Mouse (Mus musculus) liver, postnatal 0 days (tissue): ENCODE results near the gene Eid2b. TPM values are rescaled to one million over a fixed set of nuclear protein-coding genes. Genes with fewer than 3 reads are reported as not detected.

Experiments
- ATAC-seq: fragments of 200-750 bp; cut with Nextera tagmentation; 2 replicates; pipeline ENCODE4 v1.8.0; 2017; ENCODE audit warnings: mild to moderate bottlenecking, moderate library complexity
- DNase-seq: peaks from one replicate; pipeline ENCODE4 v3.0.0-alpha.2; 2016
- H3K27ac ChIP-seq: fragments of 300-500 bp; sonication (generic); 2 replicates; pipeline ENCODE4 v1.5.1; 2014; ENCODE audit warnings: antibody characterized with exemption, moderate library complexity, mild to moderate bottlenecking, low read depth
- H3K27me3 ChIP-seq: fragments of 300-500 bp; sonication (generic); 2 replicates; pipeline ENCODE4 v1.6.1; 2014; ENCODE audit warnings: low read length, control low read depth, mixed read lengths; ENCODE audit not compliant: insufficient read depth
- H3K36me3 ChIP-seq: fragments of 300-500 bp; sonication (generic); replicated peaks from 2 replicates; pipeline ENCODE4 v1.6.1; 2014; ENCODE audit warnings: mild to moderate bottlenecking, control low read depth, low read length, moderate library complexity, mixed read lengths; ENCODE audit not compliant: insufficient read depth
- H3K4me1 ChIP-seq: fragments of 300-500 bp; sonication (generic); 2 replicates; pipeline ENCODE4 v1.6.1; 2014; ENCODE audit warnings: antibody characterized with exemption, mild to moderate bottlenecking, control low read depth; ENCODE audit not compliant: insufficient read depth
- H3K4me2 ChIP-seq: fragments of 300-500 bp; sonication (generic); 2 replicates; pipeline ENCODE4 v1.6.1; 2014; ENCODE audit warnings: low read depth, mild to moderate bottlenecking, low read length, moderate library complexity, mixed read lengths
- H3K4me3 ChIP-seq: fragments of 300-500 bp; sonication (generic); 2 replicates; pipeline ENCODE4 v1.5.1; 2014; ENCODE audit warnings: low read depth, low read length
- H3K9ac ChIP-seq: fragments of 300-500 bp; sonication (generic); replicated peaks from 2 replicates; pipeline ENCODE4 v1.6.1; 2014; ENCODE audit warnings: mild to moderate bottlenecking, moderate library complexity
- H3K9me3 ChIP-seq: fragments of 300-500 bp; sonication (generic); 2 replicates; pipeline ENCODE4 v1.6.1; 2016; ENCODE audit warnings: mild to moderate bottlenecking, control low read depth, low read length, mixed read lengths
- CTCF ChIP-seq: sonication (generic); IDR thresholded peaks from 2 replicates; pipeline ENCODE4 v1.5.1; 2016; ENCODE audit warnings: antibody characterized with exemption, low read depth
- EP300 ChIP-seq: IDR thresholded peaks from 2 replicates; pipeline ENCODE4 v1.6.1; 2016; ENCODE audit warnings: antibody characterized with exemption, low read depth, mild to moderate bottlenecking
- WGBS: fragments of 180-500 bp; shearing (Covaris S2); extraction: QIAGEN DNeasy Blood & Tissue Kit; methylation state at CpG from one replicate; pipeline ENCODE4 v1.1.7; 2014; ENCODE audit not compliant: insufficient replicate concordance; 5-methylcytosine and 5-hydroxymethylcytosine counted together
- polyA plus RNA-seq: library from polyadenylated mRNA; unstranded; fragments of >200 nt; fragmentation: Nextera tagmentation; extraction: Ambion mirVana; gene quantifications from 2 replicates; pipeline ENCODE4 v1.2.1, GENCODE M21; 2015

The Eid2b gene
- polyA plus RNA-seq, 1 experiment from 2014 or later = 3.9 TPM

GRCm38 (mm10) chr7:28311151-28311925, 33.8 kb downstream of the Eid2b start:
- TF ChIP-seq CTCF = no peak
- no peak for TF ChIP-seq EP300
- H3K4me2 ChIP-seq = peak overlapping the region; percentile 91
- H3K4me3 ChIP-seq = peak overlapping the region; percentile 93
- WGBS = 2% methylated on average over 35 of the region's 35 CpGs
- peaks cover 15% of the 10 kb centered on the region for H3K4me1 ChIP-seq
- peaks cover 52% of the 10 kb centered on the region for H3K36me3 ChIP-seq
- ATAC-seq (peak; percentile 66), DNase-seq (no peak)
- H3K9ac ChIP-seq = peak overlapping the region; percentile 92
- no peaks in the 10 kb centered on the region for H3K9me3 ChIP-seq
- no peaks in the 10 kb centered on the region for H3K27me3 ChIP-seq
- peak overlapping the region; percentile 73 for H3K27ac ChIP-seq

GRCm38 (mm10) chr7:28311926-28312543, 34.5 kb downstream of the Eid2b start, which contains the start of gene Timm50:
Gene Timm50, minus strand, starts transcription at chr7:28312072.
- H3K36me3 ChIP-seq = peaks cover 52% of the 10 kb centered on the region
- H3K9me3 ChIP-seq = no peaks in the 10 kb centered on the region
- H3K4me2 ChIP-seq = peak within 1 kb of the TSS; percentile 91
- ATAC-seq (peak; percentile 98), DNase-seq (peak; percentile 97)
- WGBS = under 1% methylated on average over 37 of the region's 45 CpGs
- H3K4me3 ChIP-seq = peak within 1 kb of the TSS; percentile 93
- H3K9ac ChIP-seq = peak within 1 kb of the TSS; percentile 92
- H3K27ac ChIP-seq = peak within 1 kb of the TSS; percentile 73
- H3K27me3 ChIP-seq = no peaks in the 10 kb centered on the region
- peaks cover 15% of the 10 kb centered on the region for H3K4me1 ChIP-seq
- peak; percentile 20; the same call in 1 of the 2 replicates for TF ChIP-seq CTCF
- TF ChIP-seq EP300 = 0 out of 2 replicates have a peak, but pooled peaks have one; percentile 18

- Histone ChIP-seq H3K9ac (no peak overlapping the region), H3K4me2 (no peak overlapping the region), H3K9me3 (no peaks in the 10 kb centered on the region), H3K27ac (no peak overlapping the region), H3K4me3 (no peak overlapping the region), H3K27me3 (no peaks in the 10 kb centered on the region), H3K4me1 (peaks cover 4% of the 10 kb centered on the region; the same call in 1 of the 2 replicates), H3K36me3 (peaks cover 85% of the 10 kb centered on the region)
- no peak for DNase-seq
- no peak for TF ChIP-seq CTCF
- no peak for ATAC-seq
- WGBS = 80% methylated on average over 3 of the region's 3 CpGs
Observed at GRCm38 (mm10) chr7:28318036-28318435, 40.5 kb downstream of the Eid2b start.

- Histone ChIP-seq H3K9ac (no peak overlapping the region), H3K36me3 (peaks cover 92% of the 10 kb centered on the region), H3K27me3 (no peaks in the 10 kb centered on the region), H3K4me3 (no peak overlapping the region), H3K4me1 (peaks cover 4% of the 10 kb centered on the region; the same call in 1 of the 2 replicates), H3K9me3 (no peaks in the 10 kb centered on the region), H3K27ac (no peak overlapping the region), H3K4me2 (no peak overlapping the region)
- no peak for TF ChIP-seq EP300
- TF ChIP-seq CTCF = no peak
- ATAC-seq (no peak), DNase-seq (no peak)
- 95% methylated on average over 17 of the region's 17 CpGs for WGBS
Observed at GRCm38 (mm10) chr7:28318714-28319113, 41.2 kb downstream of the Eid2b start.

GRCm38 (mm10) chr7:28321974-28322720, 44.6 kb downstream of the Eid2b start:
- no peaks in the 10 kb centered on the region for H3K9me3 ChIP-seq
- DNase-seq = peak; percentile 71
- no peak overlapping the region for H3K4me2 ChIP-seq
- H3K4me3 ChIP-seq = no peak overlapping the region
- no peaks in the 10 kb centered on the region for H3K27me3 ChIP-seq
- peaks cover 94% of the 10 kb centered on the region for H3K36me3 ChIP-seq
- peak; percentile 93 for ATAC-seq
- no peak for TF ChIP-seq CTCF
- TF ChIP-seq EP300 = peak; percentile 11; the same call in 1 of the 2 replicates
- peaks cover 4% of the 10 kb centered on the region; the same call in 1 of the 2 replicates for H3K4me1 ChIP-seq
- WGBS = 68% methylated on average over 15 of the region's 15 CpGs
- no peak overlapping the region for H3K9ac ChIP-seq
- H3K27ac ChIP-seq = peak overlapping the region; percentile 52; the same call in 1 of the 2 replicates

GRCm38 (mm10) chr7:28325293-28325692, 47.8 kb downstream of the Eid2b start:
- no peak for DNase-seq
- Histone ChIP-seq H3K4me1 (peaks cover 4% of the 10 kb centered on the region; the same call in 1 of the 2 replicates), H3K27me3 (no peaks in the 10 kb centered on the region), H3K9ac (no peak overlapping the region), H3K4me3 (no peak overlapping the region), H3K9me3 (no peaks in the 10 kb centered on the region), H3K27ac (no peak overlapping the region), H3K36me3 (peaks cover 92% of the 10 kb centered on the region), H3K4me2 (no peak overlapping the region)
- TF ChIP-seq EP300 = no peak
- no peak for TF ChIP-seq CTCF
- WGBS = 84% methylated on average over 8 of the region's 8 CpGs
- no peak for ATAC-seq
